ENCODE assay signal across 11 mouse cellular contexts in genomic region chr2:129206824-129207223, GRCm38 (mm10). TPM values are rescaled to one million over a fixed set of nuclear protein-coding genes. Genes with fewer than 3 reads are reported as not detected.
DNase-seq lines count a peak whose midpoint lies in the region; ATAC-seq and TF ChIP-seq lines count a peak whose summit lies in the region.
"Had no signal": no experiment of that assay in that cellular context is flagged by ENCODE, and none has a peak within 500 bp of the region (broad histone marks: within the 10 kb centered on the region; RNA-seq: fewer than 3 reads in every experiment).

No protein-coding gene starts in this region.

- peak; percentile 78 for ATAC-seq in erythroid progenitor cell, adult 5-6 weeks (replicated peaks; ENCODE audit: low FRiP score, poor library complexity, severe bottlenecking)
- ATAC-seq in inflammation-experienced regulatory T-cells, adult 6 months, result no peak

- H3K79me3 ChIP-seq in C2C12 (ENCODE audit: low read depth), result peaks cover 24% of the 10 kb centered on the region

- H3K36me3 ChIP-seq in C2C12 (ENCODE audit: control insufficient read depth, insufficient read depth), result peaks cover 99% of the 10 kb centered on the region

- H3ac ChIP-seq in C2C12 (ENCODE audit: control insufficient read depth, insufficient read length, low read depth), result no peak overlapping the region

- peaks cover 66% of the 10 kb centered on the region for H3K79me2 ChIP-seq in C2C12 (ENCODE audit: control insufficient read depth, insufficient read depth)

- no peaks in the 10 kb centered on the region for H3K27me3 ChIP-seq in C2C12 (ENCODE audit: control insufficient read depth, insufficient read depth, insufficient read length)
- H3K27me3 ChIP-seq: neural tube, embryonic 12.5 days had no signal

- peak; percentile 22 for DNase-seq in embryo, embryonic 10 days (ENCODE audit: low spot score)
- DNase-seq in embryo, embryonic 9.5 days (ENCODE audit: extremely low spot score), result no peak
- peak; percentile 73 for DNase-seq in kidney, adult 9 months
- no peak for DNase-seq in T-cell, adult 2 months (ENCODE audit: low spot score)
- no peak for DNase-seq in adrenal gland, adult 8-10 months
- DNase-seq: B cell, adult 2 months; lung, embryonic 14.5 days had no signal

- no peak for TF ChIP-seq CTCF in C2C12 (IDR thresholded peaks at IDR 0.05; ENCODE audit: control insufficient read depth, insufficient read depth, insufficient read length)

- no peak overlapping the region for H3K4me3 ChIP-seq in C2C12 (ENCODE audit: insufficient read depth, poor library complexity, severe bottlenecking)
- H3K4me3 ChIP-seq: neural tube, embryonic 12.5 days had no signal

TF ChIP-seq in C2C12, 6 proteins besides CTCF, POLR2A, EP300 and RAD21:
- peak; percentile 49 for TF ChIP-seq MYOD1 (IDR thresholded peaks at IDR 0.05; ENCODE audit: control insufficient read depth, insufficient read length, low read depth)
- peak; percentile 59 for TF ChIP-seq MAX (IDR thresholded peaks at IDR 0.05)
- no peak for TF ChIP-seq CEBPB (IDR thresholded peaks at IDR 0.05; ENCODE audit: low read depth)

RNA-seq across cellular contexts. Expression of gene Slc20a1, which starts 8.3 kb away (rescaled TPM):
- polyA plus RNA-seq in C2C12 (2012; fragmentation: generic; extraction: Trizol), result 57.4 TPM
- total RNA-seq in erythroid progenitor cell, adult 5-6 weeks (2015; ENCODE audit: low replicate concordance), result 242 and 248 TPM in 2 replicates
- 739 and 881 TPM in 2 replicates for total RNA-seq in erythroid progenitor cell, adult 5-6 weeks (2017; ENCODE audit: low replicate concordance)
- polyA plus RNA-seq in inflammation-experienced regulatory T-cells, adult 6 months (2017; shearing (Covaris generic)), result 100 to 1,000 TPM in 1 of 3 experiments, 10 to 100 TPM in 2; 95.3 to 104 (median 98.9) TPM
- 10 to 100 TPM; 14.9 to 27.6 (median 22.8) TPM for total RNA-seq in adrenal gland, adult 8-10 months (2022)

Comparison
In these comparisons a context has a peak if more than half of its experiments do, and no peak if none do; other contexts are left out.
1. DNase-seq: peak in embryo, embryonic 10 days (single experiment) and kidney, adult 9 months (single experiment); none in embryo, embryonic 9.5 days (single experiment), T-cell, adult 2 months (single experiment) and adrenal gland, adult 8-10 months (single experiment).
2. RNA of gene Slc20a1, which starts 8.3 kb away (total RNA-seq): 242 to 881 TPM in erythroid progenitor cell, adult 5-6 weeks; 14.9 to 27.6 TPM in adrenal gland, adult 8-10 months; every median in the first group is over 4 times any median in the second.